Mouse (Mus musculus) liver, adult 2 months (tissue): ENCODE measurements around the gene Cdkl3.

Source experiments
- CTCF ChIP-seq: fragments of 200-500 bp; IDR thresholded peaks from 2 replicates; pipeline ENCODE4 v1.5.1; 2011; ENCODE audit warnings: low read depth, low read length, control low read depth
- POLR2A ChIP-seq: fragments of 200-500 bp; IDR thresholded peaks from 2 replicates; pipeline ENCODE4 v1.6.1; 2011; ENCODE audit warnings: low read length, control low read depth; ENCODE audit not compliant: insufficient read depth; ENCODE audit errors: extremely low read depth

DNA sequence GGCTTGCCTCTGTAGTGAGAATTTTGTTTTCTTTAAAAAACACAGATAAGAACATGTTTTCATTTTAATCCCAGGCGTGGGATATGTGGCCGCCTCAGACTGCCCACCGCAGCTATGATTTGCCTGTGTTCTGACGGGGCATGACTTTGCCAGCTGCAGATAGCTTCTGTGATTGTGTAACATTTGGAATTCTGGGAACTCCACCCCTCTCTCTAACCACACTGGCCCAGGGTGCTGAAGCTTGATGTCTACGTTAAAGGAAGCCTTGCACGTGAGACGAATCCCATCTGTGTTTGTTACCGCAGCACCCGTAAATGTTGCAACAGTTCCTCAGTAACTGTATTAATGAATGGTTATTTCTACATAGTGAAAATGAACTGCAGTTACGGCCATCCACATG is 67.7 kb downstream of the Cdkl3 start:
- TF ChIP-seq CTCF (no peak), POLR2A (no peak)
